Mouse (Mus musculus) splenic B cell, adult 2 months (primary cell): Measurements from ENCODE around the gene Tmem29.
"Not testable (repeated sequence)": the region's sequence is repeated elsewhere in the genome, so short reads cannot be mapped to it uniquely, and the experiment has no call there.

Experiments used
- DNase-seq: peaks from one replicate; pipeline ENCODE4 v3.0.0-alpha.2; 2011; ENCODE audit warnings: low read depth, low spot score
- H3K27me3 ChIP-seq: 2 replicates; pipeline ENCODE4 v1.6.1; 2012; ENCODE audit warnings: mild to moderate bottlenecking, low read length, moderate library complexity, mixed read lengths; ENCODE audit not compliant: control insufficient read depth, poor library complexity, insufficient read depth, severe bottlenecking
- H3K36me3 ChIP-seq: 2 replicates; pipeline ENCODE4 v1.6.1; 2012; ENCODE audit warnings: mild to moderate bottlenecking, low read length, moderate library complexity, mixed read lengths; ENCODE audit not compliant: control insufficient read depth, poor library complexity, insufficient read depth, severe bottlenecking

Gene Tmem29

GRCm38 (mm10) chrX:150458766-150459350, at the start of gene Tmem29:
TSS of gene Tmem29 (minus strand) at chrX:150459154.
- DNase-seq = peak; percentile 89
- H3K36me3 ChIP-seq = no peaks in the 10 kb centered on the region
- H3K27me3 ChIP-seq = no peaks in the 10 kb centered on the region

GRCm38 (mm10) chrX:150508696-150509095, 49.7 kb upstream of the Tmem29 start:
- H3K27me3 ChIP-seq = no peaks in the 10 kb centered on the region
- no peaks in the 10 kb centered on the region for H3K36me3 ChIP-seq
- DNase-seq = no peak

DNA sequence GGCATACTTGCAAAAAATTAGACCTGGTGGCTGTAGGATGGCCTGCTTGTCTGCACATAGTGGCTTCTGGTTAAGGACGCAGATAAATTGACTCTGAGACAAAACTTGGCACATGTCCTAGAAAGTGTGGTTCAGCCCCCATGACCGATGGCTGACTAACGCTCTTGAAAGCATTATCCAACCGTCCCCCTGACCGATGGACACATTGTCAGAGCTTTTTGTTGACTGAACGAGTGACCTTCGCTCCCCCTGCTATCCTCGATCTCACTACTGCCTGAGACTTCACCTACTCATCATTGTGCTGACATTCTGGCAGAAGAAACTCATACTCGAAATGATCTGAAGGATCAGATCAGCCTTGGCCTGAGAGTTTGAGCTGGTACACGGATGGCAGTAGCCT, 28.9 kb upstream of the Tmem29 start:
- not testable (repeated sequence) for H3K27me3 ChIP-seq, H3K36me3 ChIP-seq, DNase-seq

DNA sequence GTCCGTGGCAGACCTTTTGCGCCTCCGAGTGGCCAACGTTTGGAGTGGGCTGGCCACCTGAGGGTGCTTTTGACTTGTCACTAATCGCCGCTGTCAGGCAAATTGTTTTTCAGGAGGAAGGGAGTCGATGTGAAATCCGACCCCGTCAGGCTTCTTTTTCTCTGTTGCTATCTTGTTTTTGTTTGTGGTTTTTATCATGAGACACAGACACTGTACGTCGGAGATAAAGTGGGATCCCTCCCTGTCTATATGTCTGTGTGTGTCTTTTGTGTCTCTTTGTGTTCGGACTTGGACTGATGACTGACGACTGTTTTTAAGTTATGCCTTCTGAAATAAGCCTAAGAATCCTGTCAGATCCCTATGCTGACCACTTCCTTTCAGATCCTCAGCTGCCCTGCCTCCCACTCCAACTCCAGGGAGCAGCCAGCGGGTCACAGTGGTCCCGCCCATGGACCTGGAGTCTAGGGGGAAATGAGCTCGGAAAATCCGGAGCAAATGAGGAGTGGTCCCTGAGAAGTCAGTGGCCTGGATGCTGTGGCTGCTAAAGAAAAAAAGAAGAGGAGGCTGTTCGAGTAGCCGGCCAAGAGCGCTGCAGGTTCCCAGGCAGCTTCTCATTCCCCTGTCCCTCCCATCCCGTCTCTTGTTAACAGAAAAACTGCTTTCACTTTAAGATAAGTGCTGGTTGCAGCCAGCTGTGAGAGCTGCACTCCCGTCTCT, 27.5 kb upstream of the Tmem29 start:
- not testable (repeated sequence) for H3K36me3 ChIP-seq, H3K27me3 ChIP-seq, DNase-seq

DNA sequence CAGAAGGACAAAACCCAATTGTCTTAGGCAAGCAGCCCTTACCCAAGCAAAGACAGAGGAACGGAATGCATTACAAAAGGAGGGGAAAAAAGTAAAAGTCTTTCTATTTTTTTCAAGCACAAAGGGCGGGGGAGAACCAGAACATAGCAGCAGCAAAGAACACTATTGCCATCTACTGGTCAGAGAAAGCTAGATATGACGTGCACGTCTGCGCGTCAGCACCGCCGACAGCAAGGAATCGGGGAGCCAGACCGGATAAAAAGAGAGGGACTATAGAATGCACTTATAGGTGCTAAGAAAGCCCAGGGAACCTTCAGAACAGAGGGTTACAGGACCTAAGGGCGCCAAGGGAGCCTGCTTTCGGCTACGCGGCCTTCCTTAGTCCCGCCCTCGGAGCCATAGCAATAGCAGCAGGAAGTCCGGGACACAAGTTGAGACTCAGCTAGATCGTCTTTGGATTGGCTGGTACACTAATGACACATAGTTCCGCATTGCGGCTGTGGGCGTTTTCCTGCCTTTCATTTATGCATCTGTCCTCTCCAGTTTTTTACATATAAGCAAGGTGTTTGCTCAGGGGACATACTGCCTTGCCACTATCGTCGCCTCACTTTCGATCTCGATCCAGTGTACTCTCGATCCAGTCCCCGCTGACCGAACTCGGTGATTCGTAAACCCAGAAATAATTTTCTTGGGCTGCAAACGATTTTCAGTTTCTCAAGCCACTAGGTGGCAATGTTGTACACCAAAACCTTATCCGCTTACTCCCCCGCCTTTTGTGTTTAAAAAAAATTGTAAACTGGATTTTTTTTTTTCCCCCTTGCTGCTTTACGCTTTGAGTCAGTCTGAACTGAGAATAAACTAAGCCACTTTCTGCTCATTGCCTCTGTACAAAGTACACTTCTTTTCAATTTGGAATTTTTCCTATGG, 19.2 kb upstream of the Tmem29 start:
- H3K27me3 ChIP-seq = no peaks in the 10 kb centered on the region
- H3K36me3 ChIP-seq = no peaks in the 10 kb centered on the region
- DNase-seq = peak; percentile 91

- no peaks in the 10 kb centered on the region for H3K36me3 ChIP-seq
- H3K27me3 ChIP-seq = no peaks in the 10 kb centered on the region
- no peak for DNase-seq
Observed at GRCm38 (mm10) chrX:150471416-150471815, 12.5 kb upstream of the Tmem29 start.

GRCm38 (mm10) chrX:150468266-150468665, 9.3 kb upstream of the Tmem29 start:
- no peaks in the 10 kb centered on the region for H3K36me3 ChIP-seq
- no peaks in the 10 kb centered on the region for H3K27me3 ChIP-seq
- DNase-seq = no peak

GRCm38 (mm10) chrX:150466817-150467216, 7.9 kb upstream of the Tmem29 start:
- not testable (repeated sequence) for H3K27me3 ChIP-seq, DNase-seq, H3K36me3 ChIP-seq

DNA sequence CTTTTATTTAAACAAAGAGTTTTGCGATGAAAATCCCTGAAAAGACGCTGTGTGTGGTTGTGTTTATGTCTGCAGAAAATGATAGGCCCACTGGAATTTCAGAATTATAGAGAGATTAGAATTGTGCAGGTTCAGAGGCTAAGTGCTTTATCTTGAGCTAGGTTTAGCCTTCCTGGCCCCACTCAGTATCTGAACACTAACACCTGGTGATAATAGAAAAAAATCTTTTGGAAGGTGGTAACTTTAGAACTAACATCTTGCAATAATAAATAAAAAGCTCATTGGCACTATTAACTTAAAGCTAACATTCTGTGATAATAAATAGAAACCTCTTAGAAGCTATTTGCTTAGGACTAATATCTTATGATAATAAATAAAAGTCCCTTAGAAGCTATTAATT, 1.2 kb upstream of the Tmem29 start:
- H3K36me3 ChIP-seq = no peaks in the 10 kb centered on the region
- no peak for DNase-seq
- H3K27me3 ChIP-seq = no peaks in the 10 kb centered on the region

GRCm38 (mm10) chrX:150459411-150459927, 515 bp upstream of the Tmem29 start:
- no peak for DNase-seq
- Histone ChIP-seq H3K27me3 (no peaks in the 10 kb centered on the region), H3K36me3 (no peaks in the 10 kb centered on the region)

GRCm38 (mm10) chrX:150458136-150458535, 818 bp downstream of the Tmem29 start:
- DNase-seq = no peak
- Histone ChIP-seq H3K36me3 (no peaks in the 10 kb centered on the region), H3K27me3 (no peaks in the 10 kb centered on the region)

- Histone ChIP-seq H3K36me3 (no peaks in the 10 kb centered on the region), H3K27me3 (no peaks in the 10 kb centered on the region)
- DNase-seq = peak; percentile 64
Observed at GRCm38 (mm10) chrX:150440505-150441338, 18.2 kb downstream of the Tmem29 start.

DNA sequence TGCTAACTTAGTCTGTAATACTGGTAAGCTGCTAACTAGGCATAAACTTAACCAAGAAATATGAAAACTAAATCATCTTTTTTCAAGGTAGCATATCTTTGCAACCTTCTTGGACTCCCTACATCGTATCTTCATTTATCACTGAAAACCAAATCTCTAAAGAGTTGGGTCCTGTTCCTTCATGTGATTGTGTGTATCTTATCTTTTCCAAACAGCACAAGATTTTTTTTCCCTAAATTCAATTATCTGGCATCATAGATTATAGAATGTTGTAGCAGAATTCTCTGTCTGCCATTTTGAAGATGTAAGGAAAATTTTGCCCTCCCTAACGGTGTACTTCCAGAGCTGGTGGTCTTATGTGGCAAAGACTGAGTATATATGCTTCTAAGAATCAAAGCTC, 22.6 kb downstream of the Tmem29 start:
- H3K36me3 ChIP-seq = no peaks in the 10 kb centered on the region
- H3K27me3 ChIP-seq = no peaks in the 10 kb centered on the region
- no peak for DNase-seq

GRCm38 (mm10) chrX:150435367-150435766, 23.6 kb downstream of the Tmem29 start:
- no peak for DNase-seq
- no peaks in the 10 kb centered on the region for H3K27me3 ChIP-seq
- H3K36me3 ChIP-seq = no peaks in the 10 kb centered on the region
